Mouse (Mus musculus) myocyte (in vitro differentiated cells): ENCODE measurements around the gene Slc25a42. TPM values are rescaled to one million over a fixed set of nuclear protein-coding genes. Genes with fewer than 3 reads are reported as not detected.

Experiments used
- H3K27me3 ChIP-seq: one replicate; pipeline ENCODE4 v1.6.1; 2011; ENCODE audit not compliant: control insufficient read depth, insufficient read depth, insufficient read length
- H3K36me3 ChIP-seq: one replicate; pipeline ENCODE4 v1.6.1; 2011; ENCODE audit not compliant: control insufficient read depth, insufficient read depth
- H3K4me2 ChIP-seq: one replicate; pipeline ENCODE4 v1.6.1; 2011; ENCODE audit warnings: low read depth, control low read depth
- H3K4me3 ChIP-seq: one replicate; pipeline ENCODE4 v1.5.1; 2011; ENCODE audit warnings: mild to moderate bottlenecking, control low read depth, moderate library complexity
- H3K79me2 ChIP-seq: one replicate; pipeline ENCODE4 v1.6.1; 2011; ENCODE audit not compliant: control insufficient read depth, insufficient read depth
- H3ac ChIP-seq: one replicate; pipeline ENCODE4 v1.6.1; 2011; ENCODE audit not compliant: control insufficient read depth, insufficient read length
- CEBPB ChIP-seq: IDR thresholded peaks from 2 replicates; pipeline ENCODE4 v1.6.1; 2011; ENCODE audit warnings: mild to moderate bottlenecking, moderate library complexity; ENCODE audit not compliant: poor library complexity, insufficient read depth, severe bottlenecking
- E2F4 ChIP-seq: IDR thresholded peaks from one replicate; pipeline ENCODE4 v1.6.1; 2011; ENCODE audit warnings: mild to moderate bottlenecking, control low read depth, moderate library complexity; ENCODE audit not compliant: insufficient read depth
- MAX ChIP-seq: IDR thresholded peaks from one replicate; pipeline ENCODE4 v1.6.1; 2011; ENCODE audit warnings: low read depth, mild to moderate bottlenecking, control low read depth
- MYOD1 ChIP-seq, 3 experiments: IDR thresholded peaks; one replicate each; pipeline ENCODE4 v1.6.1; 2011; ENCODE audit warnings: control low read depth in 2 of 3, low read depth in 2 of 3, mild to moderate bottlenecking in 2 of 3, moderate library complexity in 1 of 3; ENCODE audit not compliant: insufficient read length in 2 of 3, control insufficient read depth in 1 of 3
- MYOG ChIP-seq, 3 experiments: IDR thresholded peaks; one replicate each; pipeline ENCODE4 v1.6.1; 2011; ENCODE audit warnings: control low read depth in 2 of 3, low read depth in 2 of 3, mild to moderate bottlenecking in 2 of 3; ENCODE audit not compliant: insufficient read length in 2 of 3, control insufficient read depth in 1 of 3, insufficient read depth in 1 of 3
- POLR2A ChIP-seq: IDR thresholded peaks from one replicate; pipeline ENCODE4 v1.6.1; 2011; ENCODE audit warnings: low read depth, mild to moderate bottlenecking, control low read depth, moderate library complexity; ENCODE audit not compliant: insufficient read length
- POLR2AphosphoS2 ChIP-seq: IDR thresholded peaks from one replicate; pipeline ENCODE4 v1.6.1; 2011; ENCODE audit warnings: low read depth, control low read depth; ENCODE audit not compliant: insufficient read length
- REST ChIP-seq: IDR thresholded peaks from one replicate; pipeline ENCODE4 v1.6.1; 2011; ENCODE audit warnings: mild to moderate bottlenecking, control low read depth, moderate library complexity; ENCODE audit not compliant: insufficient read depth, insufficient read length
- SRF ChIP-seq: IDR thresholded peaks from one replicate; pipeline ENCODE4 v1.6.1; 2011; ENCODE audit warnings: low read depth; ENCODE audit not compliant: control insufficient read depth, insufficient read length
- TCF12 ChIP-seq: IDR thresholded peaks from one replicate; pipeline ENCODE4 v1.6.1; 2011; ENCODE audit warnings: mild to moderate bottlenecking, control low read depth; ENCODE audit not compliant: poor library complexity, insufficient read depth, severe bottlenecking
- TCF3 ChIP-seq: IDR thresholded peaks from one replicate; pipeline ENCODE4 v1.6.1; 2011; ENCODE audit warnings: low read depth, control low read depth; ENCODE audit not compliant: insufficient read length
- USF1 ChIP-seq: IDR thresholded peaks from one replicate; pipeline ENCODE4 v1.6.1; 2011; ENCODE audit warnings: low read depth, mild to moderate bottlenecking, control low read depth, moderate library complexity
- polyA plus RNA-seq: library from polyadenylated mRNA; unstranded; fragments of >200 nt; fragmentation: generic; extraction: Trizol; gene quantifications from one replicate; pipeline ENCODE4 v1.2.1, GENCODE M21; 2012; ENCODE audit warnings: missing spikeins

Gene Slc25a42
- polyA plus RNA-seq, 1 experiment, result 2.6 TPM

GRCm38 (mm10) chr8:70204757-70205156 lies 7.3 kb downstream of the Slc25a42 start:
- Histone ChIP-seq H3K79me2 (no peaks in the 10 kb centered on the region), H3K36me3 (no peaks in the 10 kb centered on the region), H3K27me3 (no peaks in the 10 kb centered on the region), H3K4me2 (no peak overlapping the region), H3K4me3 (no peak overlapping the region), H3ac (no peak overlapping the region)
- TF ChIP-seq POLR2AphosphoS2, result no peak
- no peak for TF ChIP-seq TCF3
- TF ChIP-seq USF1, result no peak
- no peak for TF ChIP-seq REST
- no peak for TF ChIP-seq MYOD1 (IDR thresholded peaks at IDR 0.05; ENCODE audit: control insufficient read depth in 1 of 3, insufficient read length in 2 of 3, low read depth in 2 of 3)
- no peak for TF ChIP-seq CEBPB

- no peaks in the 10 kb centered on the region for H3K27me3 ChIP-seq
- no peak overlapping the region for H3K4me2 ChIP-seq
- H3K79me2 ChIP-seq, result no peaks in the 10 kb centered on the region
- no peak overlapping the region for H3ac ChIP-seq
- no peaks in the 10 kb centered on the region for H3K36me3 ChIP-seq
- TF ChIP-seq MYOG (IDR thresholded peaks at IDR 0.05; ENCODE audit: control insufficient read depth in 1 of 3, insufficient read depth in 1 of 3, insufficient read length in 2 of 3, low read depth in 2 of 3) (no peak), POLR2AphosphoS2 (no peak), SRF (no peak), MYOD1 (IDR thresholded peaks at IDR 0.05; ENCODE audit: control insufficient read depth in 1 of 3, insufficient read length in 2 of 3, low read depth in 2 of 3) (no peak), REST (no peak)
- no peak overlapping the region for H3K4me3 ChIP-seq
Observed at GRCm38 (mm10) chr8:70203072-70203471, 9.0 kb downstream of the Slc25a42 start.

GRCm38 (mm10) chr8:70201417-70201816 lies 10.7 kb downstream of the Slc25a42 start:
- H3K4me2 ChIP-seq, result no peak overlapping the region
- TF ChIP-seq E2F4 (no peak), MYOG (IDR thresholded peaks at IDR 0.05; ENCODE audit: control insufficient read depth in 1 of 3, insufficient read depth in 1 of 3, insufficient read length in 2 of 3, low read depth in 2 of 3) (no peak), TCF12 (no peak), POLR2A (no peak), MYOD1 (IDR thresholded peaks at IDR 0.05; ENCODE audit: control insufficient read depth in 1 of 3, insufficient read length in 2 of 3, low read depth in 2 of 3) (no peak), REST (no peak), USF1 (no peak), TCF3 (no peak)
- H3K79me2 ChIP-seq, result no peaks in the 10 kb centered on the region
- H3K36me3 ChIP-seq, result no peaks in the 10 kb centered on the region
- no peaks in the 10 kb centered on the region for H3K27me3 ChIP-seq
- no peak overlapping the region for H3ac ChIP-seq
- H3K4me3 ChIP-seq, result no peak overlapping the region

GRCm38 (mm10) chr8:70200098-70200681 lies 11.9 kb downstream of the Slc25a42 start:
- Histone ChIP-seq H3ac (no peak overlapping the region), H3K36me3 (no peaks in the 10 kb centered on the region), H3K79me2 (no peaks in the 10 kb centered on the region), H3K4me3 (no peak overlapping the region), H3K27me3 (no peaks in the 10 kb centered on the region), H3K4me2 (no peak overlapping the region)
- TF ChIP-seq SRF (no peak), POLR2AphosphoS2 (no peak), MYOD1 (IDR thresholded peaks at IDR 0.05; ENCODE audit: control insufficient read depth in 1 of 3, insufficient read length in 2 of 3, low read depth in 2 of 3) (no peak), TCF3 (no peak), E2F4 (no peak), TCF12 (no peak), USF1 (no peak), POLR2A (no peak), MAX (no peak), REST (no peak)

GRCm38 (mm10) chr8:70197603-70198002 lies 14.5 kb downstream of the Slc25a42 start:
- Histone ChIP-seq H3K4me3 (no peak overlapping the region), H3K36me3 (no peaks in the 10 kb centered on the region), H3K4me2 (no peak overlapping the region), H3K79me2 (no peaks in the 10 kb centered on the region), H3K27me3 (no peaks in the 10 kb centered on the region), H3ac (no peak overlapping the region)
- TF ChIP-seq MYOG (IDR thresholded peaks at IDR 0.05; ENCODE audit: control insufficient read depth in 1 of 3, insufficient read depth in 1 of 3, insufficient read length in 2 of 3, low read depth in 2 of 3), result no peak
- TF ChIP-seq POLR2A, result no peak
- TF ChIP-seq MAX, result no peak
- no peak for TF ChIP-seq USF1
- TF ChIP-seq TCF3, result no peak
- TF ChIP-seq E2F4, result no peak
- TF ChIP-seq SRF, result no peak
